9 mouse cellular contexts compared by ENCODE assay signal in the genomic region with DNA sequence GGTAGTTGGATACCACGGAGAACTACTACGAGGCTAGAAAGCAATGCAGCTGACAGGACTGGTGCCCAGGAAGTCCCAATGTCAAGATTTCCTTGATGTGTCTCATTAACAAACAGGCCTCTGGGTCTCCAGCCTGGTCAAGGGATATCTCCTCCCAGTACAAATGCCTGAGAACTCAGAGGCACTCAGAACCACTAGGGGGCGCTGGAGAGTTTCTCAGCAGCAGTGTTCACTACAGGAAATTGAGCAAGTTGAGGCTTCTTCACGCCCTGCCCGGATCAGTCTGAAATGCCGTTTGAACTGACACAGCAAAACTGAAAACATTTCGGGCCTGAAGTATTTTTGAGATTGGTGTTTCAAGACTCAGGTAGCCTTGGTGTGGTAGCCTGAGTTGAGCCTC. TPM values are rescaled to one million over a fixed set of nuclear protein-coding genes. Genes with fewer than 3 reads are reported as not detected.
A peak's percentile ranks its signal among the peaks of the same experiment; 100 is the strongest.
DNase-seq lines count a peak whose midpoint lies in the region; ATAC-seq lines count a peak whose summit lies in the region.
"Had no signal": no experiment of that assay in that cellular context is flagged by ENCODE, and none has a peak within 500 bp of the region (broad histone marks: within the 10 kb centered on the region; RNA-seq: fewer than 3 reads in every experiment).

No protein-coding gene starts in this region.

- H3K36me3 ChIP-seq in embryonic facial prominence, embryonic 11.5 days (replicated peaks; ENCODE audit: control insufficient read depth, insufficient read depth, low read depth, low read length): no peaks in the 10 kb centered on the region
- H3K36me3 ChIP-seq in liver, embryonic 16.5 days (ENCODE audit: control insufficient read depth, insufficient read depth): no peaks in the 10 kb centered on the region
- H3K36me3 ChIP-seq: heart, embryonic 15.5 days had no signal

- no peak overlapping the region for H3K4me2 ChIP-seq in embryonic facial prominence, embryonic 11.5 days (ENCODE audit: low read depth, low read length)
- peak overlapping the region; percentile 2; the same call in 1 of the 2 replicates for H3K4me2 ChIP-seq in liver, embryonic 16.5 days (ENCODE audit: low read depth, low read length)

- peaks cover 16% of the 10 kb centered on the region for H3K27me3 ChIP-seq in embryonic facial prominence, embryonic 11.5 days (ENCODE audit: control insufficient read depth, insufficient read depth, low read length)
- H3K27me3 ChIP-seq in liver, embryonic 16.5 days (ENCODE audit: control insufficient read depth, insufficient read depth, low read depth, low read length): peaks cover 46% of the 10 kb centered on the region

- peaks cover 4% of the 10 kb centered on the region for H3K4me1 ChIP-seq in embryonic facial prominence, embryonic 11.5 days (ENCODE audit: control insufficient read depth, insufficient read depth, low read length)
- no peaks in the 10 kb centered on the region; the same call in 1 of the 2 replicates for H3K4me1 ChIP-seq in liver, embryonic 16.5 days (ENCODE audit: control insufficient read depth, low read depth, low read length)

- no peak overlapping the region for H3K9ac ChIP-seq in embryonic facial prominence, embryonic 11.5 days (replicated peaks; ENCODE audit: low read length)
- no peak overlapping the region for H3K9ac ChIP-seq in liver, embryonic 16.5 days (ENCODE audit: low read depth, low read length)
- H3K9ac ChIP-seq: heart, embryonic 15.5 days had no signal

- H3K27ac ChIP-seq in embryonic facial prominence, embryonic 11.5 days (replicated peaks; ENCODE audit: low read depth, low read length): no peak overlapping the region
- H3K27ac ChIP-seq in liver, embryonic 16.5 days (ENCODE audit: low read length): no peak overlapping the region
- H3K27ac ChIP-seq: heart, embryonic 15.5 days had no signal

- under 1% methylated on average over 7 of the region's 7 CpGs for WGBS in embryonic facial prominence, embryonic 11.5 days
- WGBS in liver, embryonic 16.5 days (ENCODE audit: insufficient replicate concordance): 3% methylated on average over 7 of the region's 7 CpGs

- DNase-seq in B cell, adult 2 months: peak; percentile 81 to 82
- peak; percentile 91 for DNase-seq in adrenal gland, postnatal 25 days
- DNase-seq in embryonic facial prominence, embryonic 11.5 days (ENCODE audit: low spot score): peak; percentile 95
- DNase-seq in heart, adult 11 months: peak; percentile 95
- peak; percentile 91 for DNase-seq in kidney, postnatal 14 days
- peak; percentile 57 for DNase-seq in ovary, adult 18-20 months (ENCODE audit: low spot score)
- DNase-seq in thymus, postnatal 0 days (ENCODE audit: low spot score): peak; percentile 80

- ATAC-seq in embryonic facial prominence, embryonic 11.5 days (replicated peaks; ENCODE audit: insufficient number of reproducible peaks, low FRiP score, low TSS enrichment, low read depth): no peak
- no peak for ATAC-seq in liver, embryonic 16.5 days (ENCODE audit: low read depth)

- no peak overlapping the region for H3K4me3 ChIP-seq in embryonic facial prominence, embryonic 11.5 days (ENCODE audit: low read depth, low read length)
- no peak overlapping the region for H3K4me3 ChIP-seq in liver, embryonic 16.5 days (ENCODE audit: low read depth, low read length)
- H3K4me3 ChIP-seq: heart, embryonic 15.5 days had no signal

- no peaks in the 10 kb centered on the region; the same call in 1 of the 2 replicates for H3K9me3 ChIP-seq in embryonic facial prominence, embryonic 11.5 days (replicated peaks; ENCODE audit: control insufficient read depth, low read length)
- H3K9me3 ChIP-seq in liver, embryonic 16.5 days (replicated peaks; ENCODE audit: control insufficient read depth, low read length): no peaks in the 10 kb centered on the region
- H3K9me3 ChIP-seq: heart, embryonic 15.5 days had no signal

RNA-seq across cellular contexts. Expression of a gene that starts 1.5 kb away (rescaled TPM):
- total RNA-seq in adrenal gland, postnatal 25 days (2021): 5.2 and 6.1 TPM in 2 replicates
- 4.3 and 4.6 TPM in 2 replicates for polyA plus RNA-seq in embryonic facial prominence, embryonic 11.5 days (2014; fragmentation: Nextera tagmentation; extraction: Ambion mirVana)
- 0.68 and 0.91 TPM in 2 replicates for polyA plus RNA-seq in liver, embryonic 16.5 days (2015; fragmentation: Nextera tagmentation; extraction: Ambion mirVana)
- polyA plus RNA-seq in thymus, postnatal 0 days (2015; fragmentation: Nextera tagmentation; extraction: Ambion mirVana): 0.48 and 0.64 TPM in 2 replicates
